In genomic region chr4:126889879-126890278, GRCm38 (mm10) we compare ENCODE assay signal across 10 mouse cellular contexts.
"Had no signal": no experiment of that assay in that cellular context is flagged by ENCODE, and none has a peak within 500 bp of the region (broad histone marks: within the 10 kb centered on the region; RNA-seq: fewer than 3 reads in every experiment).

No protein-coding gene starts in this region.

- DNase-seq: kidney, adult 2 months; kidney, postnatal 25 days; lung, postnatal 36 days; right cerebral cortex, adult 18-20 months; right cerebral cortex, postnatal 25 days; thymus, postnatal 4 days had no signal

- H3K9me3 ChIP-seq: limb, embryonic 12.5 days; liver, embryonic 12.5 days; midbrain, embryonic 13.5 days had no signal

- H3K4me1 ChIP-seq: limb, embryonic 12.5 days; liver, embryonic 12.5 days; midbrain, embryonic 13.5 days had no signal

- H3K4me3 ChIP-seq: left cerebral cortex, adult 2 months; limb, embryonic 12.5 days; liver, embryonic 12.5 days; midbrain, embryonic 13.5 days had no signal

- H3K27me3 ChIP-seq: limb, embryonic 12.5 days; liver, embryonic 12.5 days; midbrain, embryonic 13.5 days had no signal

- ATAC-seq: liver, embryonic 12.5 days; midbrain, embryonic 13.5 days had no signal
